Mouse (Mus musculus) liver, embryonic 14.5 days (tissue): ENCODE data around the gene Kcnk6. TPM values are rescaled to one million over a fixed set of nuclear protein-coding genes. Genes with fewer than 3 reads are reported as not detected.

Experiments used
- ATAC-seq: fragments of 200-750 bp; cut with Nextera tagmentation; 2 replicates; pipeline ENCODE4 v1.8.0; 2017; ENCODE audit warnings: moderate number of reproducible peaks, mild to moderate bottlenecking, moderate library complexity; ENCODE audit not compliant: insufficient read depth
- DNase-seq, 3 experiments: peaks; one replicate each; pipeline ENCODE4 v3.0.0-alpha.2; 2012 to 2013; ENCODE audit warnings: low read depth in 3 of 3, low spot score in 3 of 3
- H3K27ac ChIP-seq: fragments of 300-500 bp; sonication (generic); 2 replicates; pipeline ENCODE4 v1.5.1; 2014; ENCODE audit warnings: moderate library complexity, mild to moderate bottlenecking, control low read depth, inconsistent platforms
- H3K27me3 ChIP-seq: fragments of 300-500 bp; sonication (generic); 2 replicates; pipeline ENCODE4 v1.6.1; 2014; ENCODE audit warnings: mild to moderate bottlenecking, low read length, moderate library complexity; ENCODE audit not compliant: control insufficient read depth, insufficient read depth
- H3K36me3 ChIP-seq: fragments of 300-500 bp; sonication (generic); replicated peaks from 2 replicates; pipeline ENCODE4 v1.6.1; 2014; ENCODE audit warnings: low read depth; ENCODE audit not compliant: control insufficient read depth, insufficient read depth
- H3K4me1 ChIP-seq, 2 experiments: fragments of 200-500 bp in 1 of 2; fragments of 300-500 bp in 1 of 2; sonication (generic) in 1 of 2; replicated peaks; 2 replicates each; pipeline ENCODE4 v1.6.1; 2012 to 2014; ENCODE audit warnings: antibody characterized with exemption in 1 of 2, inconsistent platforms in 1 of 2, low read length in 1 of 2; ENCODE audit not compliant: control insufficient read depth in 2 of 2, insufficient read depth in 2 of 2
- H3K4me2 ChIP-seq: fragments of 300-500 bp; sonication (generic); 2 replicates; pipeline ENCODE4 v1.6.1; 2014; ENCODE audit warnings: low read depth, mild to moderate bottlenecking, control low read depth, moderate library complexity
- H3K4me3 ChIP-seq, 2 experiments: fragments of 200-500 bp in 1 of 2; fragments of 300-500 bp in 1 of 2; sonication (generic) in 1 of 2; 2 replicates each; pipeline ENCODE4 v1.5.1; 2012 to 2014; ENCODE audit warnings: low read depth in 2 of 2, low read length in 2 of 2, mild to moderate bottlenecking in 2 of 2, control low read depth in 1 of 2, inconsistent platforms in 1 of 2, moderate library complexity in 1 of 2; ENCODE audit not compliant: insufficient read depth in 1 of 2
- H3K9ac ChIP-seq: fragments of 300-500 bp; sonication (generic); replicated peaks from 2 replicates; pipeline ENCODE4 v1.6.1; 2014; ENCODE audit warnings: mild to moderate bottlenecking, control low read depth, moderate library complexity
- H3K9me3 ChIP-seq: fragments of 300-500 bp; sonication (generic); 2 replicates; pipeline ENCODE4 v1.6.1; 2016; ENCODE audit warnings: low read length, mixed read lengths; ENCODE audit not compliant: control insufficient read depth
- CTCF ChIP-seq: IDR thresholded peaks from 2 replicates; pipeline ENCODE4 v1.5.1; 2016; ENCODE audit warnings: antibody characterized with exemption, low read depth, control low read depth
- EP300 ChIP-seq: IDR thresholded peaks from 2 replicates; pipeline ENCODE4 v1.6.1; 2016; ENCODE audit warnings: antibody characterized with exemption, low read depth
- WGBS: fragments of 180-500 bp; shearing (Covaris S2); extraction: QIAGEN DNeasy Blood & Tissue Kit; methylation state at CpG from one replicate; pipeline ENCODE4 v1.1.7; 2014; ENCODE audit not compliant: insufficient replicate concordance; 5-methylcytosine and 5-hydroxymethylcytosine counted together
- polyA plus RNA-seq, 2 experiments: library from polyadenylated mRNA; depleted of rRNA in 1 of 2; stranded (reverse) in 1 of 2; unstranded in 1 of 2; fragments of >200 nt; fragmentation: Nextera tagmentation in 1 of 2; extraction: Ambion mirVana in 1 of 2; gene quantifications; 2 replicates each; pipeline versions ENCODE4 v1.2.1 to v1.2.3; 2012 to 2014

Gene Kcnk6
- polyA plus RNA-seq, 2 experiments: 0.55 to 2.4 TPM

DNA sequence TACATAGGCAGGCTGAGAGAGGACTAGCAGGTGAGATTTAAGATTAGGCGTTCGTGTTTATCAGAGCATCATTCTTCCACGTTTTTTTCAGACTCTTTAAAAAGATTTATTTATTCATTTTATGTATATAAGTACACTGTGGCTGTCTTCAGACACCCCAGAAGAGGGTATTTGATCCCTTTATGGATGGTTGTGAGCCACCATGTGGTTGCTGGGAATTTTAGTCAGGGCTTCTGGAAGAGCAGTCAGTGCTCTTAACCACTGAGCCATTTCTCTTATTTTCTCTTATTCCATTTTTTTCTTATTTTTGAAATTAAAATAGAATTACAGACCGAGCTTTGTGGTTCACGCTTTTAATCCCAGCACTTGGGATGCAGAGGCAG is 51.5 kb downstream of the Kcnk6 start:
- Histone ChIP-seq H3K4me3 (peak overlapping the region; percentile 69 to 89), H3K9me3 (no peaks in the 10 kb centered on the region), H3K36me3 (peaks cover 10% of the 10 kb centered on the region), H3K4me2 (peak overlapping the region; percentile 96), H3K27me3 (no peaks in the 10 kb centered on the region), H3K27ac (no peak overlapping the region), H3K9ac (peak overlapping the region; percentile 44; the same call in 1 of the 2 replicates), H3K4me1 (peaks cover 13% of the 10 kb centered on the region in 2 experiments)
- 38% methylated on average over 5 of the region's 5 CpGs for WGBS
- TF ChIP-seq EP300 (no peak), CTCF (no peak)
- ATAC-seq: no peak
- no peak for DNase-seq

DNA sequence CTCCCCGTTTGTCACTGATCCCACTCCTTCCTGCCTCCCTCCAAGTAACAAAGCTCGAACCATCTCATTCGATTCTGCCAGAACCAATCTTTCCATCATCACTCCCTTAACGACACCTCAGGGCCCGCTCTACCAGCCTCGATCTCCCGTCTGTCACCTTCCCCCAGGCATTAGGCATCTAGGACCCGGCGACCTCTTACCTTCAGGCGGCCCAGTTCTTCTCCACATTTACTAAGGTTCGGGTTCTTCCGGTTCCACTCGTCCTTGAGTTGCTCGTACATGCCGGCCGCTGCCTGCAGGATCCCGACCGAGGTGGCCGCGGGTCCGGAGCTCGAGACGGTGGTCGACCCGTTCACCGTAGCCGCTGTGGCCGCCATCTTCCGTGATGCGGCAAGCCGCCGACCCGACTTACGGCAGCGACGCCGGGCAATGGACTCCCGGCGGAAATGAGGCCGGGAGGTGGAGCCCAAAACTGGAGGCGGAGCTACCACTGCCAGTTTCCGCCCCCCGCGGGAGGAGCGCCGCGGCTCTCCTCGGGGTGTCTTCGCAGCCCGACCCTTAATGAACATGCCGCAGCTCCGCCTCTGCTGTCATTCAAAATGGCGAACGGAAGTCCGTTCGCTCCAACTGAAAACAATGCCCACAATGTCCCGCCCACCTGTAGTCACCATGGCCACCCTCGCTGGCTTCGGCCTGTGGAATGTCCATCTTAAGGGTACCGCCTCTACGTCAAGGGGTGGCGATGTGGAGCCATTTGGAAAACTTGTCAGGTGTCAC is 52.0 kb downstream of the Kcnk6 start, which contains the start of gene Psmd8:
Gene Psmd8, minus strand, starts transcription at position 625 of the 777 bp plus-strand sequence.
- Histone ChIP-seq H3K4me1 (peaks cover 13% of the 10 kb centered on the region in 2 experiments), H3K9me3 (no peaks in the 10 kb centered on the region), H3K27me3 (no peaks in the 10 kb centered on the region), H3K36me3 (peaks cover 16% of the 10 kb centered on the region), H3K4me3 (peak within 1 kb of the TSS; percentile 89 to 100), H3K9ac (peak within 1 kb of the TSS; percentile 90), H3K4me2 (peak within 1 kb of the TSS; percentile 96), H3K27ac (peak within 1 kb of the TSS; percentile 40)
- peak; percentile 91 for ATAC-seq
- WGBS: under 1% methylated on average over 62 of the region's 62 CpGs
- peak; percentile 92 to 93 (median 92) for DNase-seq
- TF ChIP-seq EP300 (no peak), CTCF (peak; percentile 50)

DNA sequence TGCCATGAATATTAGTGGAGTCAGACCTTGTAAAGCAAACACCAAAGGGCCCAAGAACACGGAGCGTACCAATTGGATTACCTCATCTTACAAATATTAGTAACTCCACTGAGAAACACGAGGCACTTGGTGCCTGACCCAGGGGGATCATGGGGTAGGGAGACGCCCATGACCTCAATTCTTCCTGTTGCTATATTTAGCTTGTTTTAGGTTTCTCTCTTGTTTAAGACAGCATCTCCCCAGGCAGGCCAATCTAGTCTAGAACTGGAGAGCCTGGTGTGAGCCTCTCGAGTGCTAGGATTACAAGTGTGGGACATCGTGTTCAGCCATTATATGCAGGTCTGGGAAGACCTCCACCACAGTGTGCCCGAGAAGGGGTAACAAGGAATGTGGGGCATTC is 53.0 kb downstream of the Kcnk6 start:
- Histone ChIP-seq H3K4me3 (peak overlapping the region; percentile 89 to 100), H3K9me3 (no peaks in the 10 kb centered on the region), H3K27ac (no peak overlapping the region; the same call in 1 of the 2 replicates), H3K27me3 (no peaks in the 10 kb centered on the region), H3K4me1 (peaks cover 13% of the 10 kb centered on the region in 2 experiments), H3K36me3 (peaks cover 20% of the 10 kb centered on the region), H3K9ac (peak overlapping the region; percentile 90), H3K4me2 (peak overlapping the region; percentile 96)
- DNase-seq (peak in 1 of 3 experiments; percentile 46), ATAC-seq (no peak)
- WGBS: 17% methylated on average over 7 of the region's 7 CpGs
- no peak for TF ChIP-seq EP300
- TF ChIP-seq CTCF: no peak

DNA sequence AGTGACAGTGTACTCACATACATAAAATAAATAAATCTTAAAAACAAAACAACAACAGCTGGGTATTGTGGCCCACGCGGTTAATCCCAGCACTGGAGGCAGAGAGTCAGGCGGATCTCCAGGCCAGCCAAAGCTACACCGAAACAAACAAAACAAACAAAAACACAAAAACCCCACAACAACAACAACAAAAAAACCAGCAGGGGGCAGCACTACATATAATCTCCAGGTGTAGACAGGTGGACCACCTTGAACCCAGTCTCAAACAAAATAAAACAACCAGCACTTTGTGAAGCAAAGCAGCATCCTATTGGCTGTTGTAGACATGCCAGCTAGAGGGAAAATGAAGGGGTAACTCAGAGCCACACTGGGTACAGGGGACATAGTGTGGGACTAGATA is 54.2 kb downstream of the Kcnk6 start:
- peaks cover 1% of the 10 kb centered on the region for H3K27me3 ChIP-seq
- H3K9me3 ChIP-seq: no peaks in the 10 kb centered on the region
- DNase-seq (no peak), ATAC-seq (no peak)
- H3K4me1 ChIP-seq: peaks cover 13% of the 10 kb centered on the region in 2 experiments
- no peak overlapping the region for H3K4me3 ChIP-seq
- TF ChIP-seq EP300 (no peak), CTCF (peak; percentile 35; the same call in 1 of the 2 replicates)
- no peak overlapping the region for H3K27ac ChIP-seq
- 81% methylated on average over 4 of the region's 4 CpGs for WGBS
- H3K9ac ChIP-seq: no peak overlapping the region
- H3K4me2 ChIP-seq: no peak overlapping the region; the same call in 1 of the 2 replicates
- H3K36me3 ChIP-seq: peaks cover 24% of the 10 kb centered on the region

DNA sequence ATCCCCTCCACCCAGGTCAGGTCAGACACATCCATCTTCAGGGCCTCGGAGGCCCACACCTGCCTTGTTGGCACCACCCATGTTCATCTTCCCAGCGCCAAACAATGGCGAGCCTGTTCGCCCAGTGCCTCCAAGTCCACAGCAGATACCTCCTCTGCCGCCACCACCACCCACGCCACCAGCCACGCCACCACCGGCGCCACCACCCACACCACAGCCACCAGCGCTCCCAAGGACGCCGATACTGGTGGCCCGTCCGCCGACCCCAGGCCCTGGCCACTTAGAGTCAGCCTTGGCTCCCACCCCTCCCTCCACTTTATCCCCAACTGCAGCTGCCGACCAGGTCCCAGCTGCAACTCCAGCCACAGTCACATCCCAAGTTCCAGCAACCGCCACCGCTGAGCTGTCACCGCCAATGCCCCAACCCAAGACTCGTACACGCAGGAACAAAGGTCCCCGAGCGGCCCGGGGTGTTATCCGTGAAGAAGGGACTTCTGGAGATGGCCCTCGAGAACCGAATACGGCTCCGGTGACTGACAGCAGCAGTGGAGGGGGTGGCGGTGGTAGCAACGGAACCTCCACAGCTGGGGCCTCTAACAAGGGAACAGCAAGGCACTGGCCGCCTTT is 59.8 kb downstream of the Kcnk6 start:
- Histone ChIP-seq H3K36me3 (peaks cover 24% of the 10 kb centered on the region), H3K4me1 (peaks cover 2 to 6% of the 10 kb centered on the region in 2 experiments; a peak in 1 of 4 replicates), H3K27me3 (peaks cover 54% of the 10 kb centered on the region), H3K9ac (no peak overlapping the region), H3K9me3 (no peaks in the 10 kb centered on the region), H3K27ac (no peak overlapping the region), H3K4me3 (no peak overlapping the region), H3K4me2 (no peak overlapping the region)
- no peak for ATAC-seq
- TF ChIP-seq CTCF (no peak), EP300 (no peak)
- DNase-seq: no peak
- WGBS: 50% methylated on average over 32 of the region's 32 CpGs

Other genes starting within 250 kb of the Kcnk6 start
- 0.06 and 0.15 TPM in 2 replicates for gene Ryr1, start 107.3 kb downstream of the Kcnk6 start, polyA plus RNA-seq (2012; rRNA removed)
- 0.06 and 0.08 TPM in 2 replicates for gene Ryr1, start 107.3 kb downstream of the Kcnk6 start, polyA plus RNA-seq (2014; fragmentation: Nextera tagmentation; extraction: Ambion mirVana)
- 0.88 and 0.96 TPM in 2 replicates for gene Rasgrp4, start 97.7 kb downstream of the Kcnk6 start, polyA plus RNA-seq (2012; rRNA removed)
- gene Rasgrp4, start 97.7 kb downstream of the Kcnk6 start, polyA plus RNA-seq (2014; fragmentation: Nextera tagmentation; extraction: Ambion mirVana): 0.04 and 0.39 TPM in 2 replicates
- gene Fam98c, start 76.3 kb downstream of the Kcnk6 start, polyA plus RNA-seq (2012; rRNA removed): 5.1 and 5.8 TPM in 2 replicates
- 4.6 and 4.7 TPM in 2 replicates for gene Fam98c, start 76.3 kb downstream of the Kcnk6 start, polyA plus RNA-seq (2014; fragmentation: Nextera tagmentation; extraction: Ambion mirVana)
- 0.03 and 0.04 TPM in 2 replicates for gene Ggn, start 62.3 kb downstream of the Kcnk6 start, polyA plus RNA-seq (2012; rRNA removed)
- not detected in 2 replicates for gene Ggn, start 62.3 kb downstream of the Kcnk6 start, polyA plus RNA-seq (2014; fragmentation: Nextera tagmentation; extraction: Ambion mirVana)
- gene Spred3, start 62.1 kb downstream of the Kcnk6 start, polyA plus RNA-seq (2012; rRNA removed): 0.38 and 0.51 TPM in 2 replicates
- gene Spred3, start 62.1 kb downstream of the Kcnk6 start, polyA plus RNA-seq (2014; fragmentation: Nextera tagmentation; extraction: Ambion mirVana): 0.04 and 0.08 TPM in 2 replicates
- 86.0 and 86.2 TPM in 2 replicates for gene Psmd8, start 51.8 kb downstream of the Kcnk6 start, polyA plus RNA-seq (2012; rRNA removed)
- gene Psmd8, start 51.8 kb downstream of the Kcnk6 start, polyA plus RNA-seq (2014; fragmentation: Nextera tagmentation; extraction: Ambion mirVana): 130 and 131 TPM in 2 replicates
- 0.32 and 0.45 TPM in 2 replicates for gene Catsperg1, start 18.5 kb downstream of the Kcnk6 start, polyA plus RNA-seq (2012; rRNA removed)
- gene Catsperg1, start 18.5 kb downstream of the Kcnk6 start, polyA plus RNA-seq (2014; fragmentation: Nextera tagmentation; extraction: Ambion mirVana): 0.11 TPM in 1 of 2 replicates, not detected in the other
- 24.4 and 29.4 TPM in 2 replicates for gene Yif1b, start 5.8 kb upstream of the Kcnk6 start, polyA plus RNA-seq (2012; rRNA removed)
- gene Yif1b, start 5.8 kb upstream of the Kcnk6 start, polyA plus RNA-seq (2014; fragmentation: Nextera tagmentation; extraction: Ambion mirVana): 41.6 and 44.5 TPM in 2 replicates
- 0.39 and 1.3 TPM in 2 replicates for gene 2200002D01Rik, start 16.0 kb upstream of the Kcnk6 start, polyA plus RNA-seq (2012; rRNA removed)
- 2.6 and 4.8 TPM in 2 replicates for gene 2200002D01Rik, start 16.0 kb upstream of the Kcnk6 start, polyA plus RNA-seq (2014; fragmentation: Nextera tagmentation; extraction: Ambion mirVana)
- gene Spint2, start 49.4 kb upstream of the Kcnk6 start, polyA plus RNA-seq (2012; rRNA removed): 14.6 and 15.6 TPM in 2 replicates
- gene Spint2, start 49.4 kb upstream of the Kcnk6 start, polyA plus RNA-seq (2014; fragmentation: Nextera tagmentation; extraction: Ambion mirVana): 22.3 and 23.6 TPM in 2 replicates
- 1.5 and 2.5 TPM in 2 replicates for gene Ppp1r14a, start 56.8 kb upstream of the Kcnk6 start, polyA plus RNA-seq (2012; rRNA removed)
- gene Ppp1r14a, start 56.8 kb upstream of the Kcnk6 start, polyA plus RNA-seq (2014; fragmentation: Nextera tagmentation; extraction: Ambion mirVana): 2.3 TPM in 2 replicates
- gene Dpf1, start 71.4 kb upstream of the Kcnk6 start, polyA plus RNA-seq (2012; rRNA removed): 0.81 TPM in 2 replicates
- 1.0 and 2.1 TPM in 2 replicates for gene Dpf1, start 71.4 kb upstream of the Kcnk6 start, polyA plus RNA-seq (2014; fragmentation: Nextera tagmentation; extraction: Ambion mirVana)